Mouse (Mus musculus): ENCODE results near the gene Bbs9.
"Not testable (repeated sequence)": the region's sequence is repeated elsewhere in the genome, so short reads cannot be mapped to it uniquely, and the experiment has no call there.

Bbs9 gene

GRCm38 (mm10) chr9:22475424-22475868 is at the start of gene Bbs9:
TSS of gene Bbs9 (plus strand) at chr9:22475715.
- peak; percentile 99 for DNase-seq (ENCODE audit: low read depth, low spot score)

DNA sequence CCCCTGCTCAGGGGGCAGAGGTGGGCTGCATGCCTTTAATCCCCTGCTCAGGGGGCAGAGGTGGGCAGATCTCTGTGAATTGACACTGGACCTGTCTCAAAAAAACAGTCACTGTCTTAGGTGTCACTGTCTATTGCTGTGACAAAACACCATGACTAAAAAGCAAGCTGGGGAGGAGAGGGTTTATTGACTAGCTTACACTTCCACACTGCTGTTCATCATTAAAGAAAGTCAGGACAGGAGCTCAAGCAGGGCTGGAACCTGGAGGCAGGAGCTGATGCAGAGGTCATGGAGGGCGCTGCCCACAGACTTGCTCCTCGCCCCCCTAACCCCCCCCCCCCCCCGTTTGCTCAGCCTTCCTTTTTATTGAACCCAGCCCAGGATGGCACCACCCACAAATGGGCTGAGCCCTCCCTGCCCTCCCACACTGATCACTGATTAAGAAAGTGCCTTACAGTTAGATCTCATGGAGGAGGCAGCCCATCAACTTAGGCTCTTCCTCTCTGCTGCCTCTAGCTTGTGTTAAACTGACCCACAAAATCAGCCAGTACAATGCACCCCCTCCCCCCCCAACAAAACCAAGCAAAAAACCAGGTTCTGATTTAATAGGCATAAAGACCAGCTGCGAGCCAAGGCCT is 47.4 kb upstream of the Bbs9 start:
- no peak for DNase-seq (ENCODE audit: low read depth, low spot score)

DNA sequence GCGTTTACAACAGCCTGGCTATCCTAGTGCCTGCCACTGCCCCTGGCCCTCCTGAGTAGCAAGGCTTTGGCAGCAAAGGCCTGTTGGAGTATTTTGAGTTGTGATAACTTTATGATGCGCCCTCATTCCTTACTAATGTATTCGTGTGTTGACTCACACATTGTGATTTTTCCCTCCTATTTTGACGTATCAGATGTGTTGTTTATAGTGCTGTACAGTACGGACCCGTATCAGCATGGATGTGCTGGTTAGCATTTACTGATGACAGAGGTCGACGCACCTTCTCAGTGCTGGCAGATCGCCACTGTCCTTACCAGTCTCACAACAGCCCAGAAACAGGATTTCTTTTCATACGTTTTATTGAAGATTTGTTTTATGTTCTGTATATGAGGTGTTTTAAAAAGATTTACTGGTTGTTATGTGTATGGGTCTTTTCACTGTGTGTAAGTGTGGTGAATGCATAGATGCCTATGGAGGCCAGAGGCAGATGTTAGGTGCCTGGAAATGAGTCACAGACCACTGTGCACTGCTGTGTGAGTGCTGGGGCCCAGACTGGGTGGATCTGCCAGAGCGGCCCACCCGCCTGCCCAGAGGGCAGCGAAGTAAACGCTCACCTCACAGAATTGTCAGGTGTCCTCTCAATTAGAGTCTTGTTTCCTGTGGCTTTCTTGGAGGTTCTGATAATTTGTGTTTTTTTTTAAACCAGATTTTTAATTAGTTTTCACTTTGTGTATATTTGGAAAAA is 46.7 kb upstream of the Bbs9 start:
- DNase-seq (ENCODE audit: low read depth, low spot score): no peak

GRCm38 (mm10) chr9:22429533-22430241 is 45.8 kb upstream of the Bbs9 start:
- no peak for DNase-seq (ENCODE audit: low read depth, low spot score)

- no peak for DNase-seq (ENCODE audit: low read depth, low spot score)
Observed at GRCm38 (mm10) chr9:22430315-22430840, 45.1 kb upstream of the Bbs9 start.

- DNase-seq (ENCODE audit: low read depth, low spot score): peak; percentile 41
Observed at GRCm38 (mm10) chr9:22433221-22433620, 42.3 kb upstream of the Bbs9 start.

DNA sequence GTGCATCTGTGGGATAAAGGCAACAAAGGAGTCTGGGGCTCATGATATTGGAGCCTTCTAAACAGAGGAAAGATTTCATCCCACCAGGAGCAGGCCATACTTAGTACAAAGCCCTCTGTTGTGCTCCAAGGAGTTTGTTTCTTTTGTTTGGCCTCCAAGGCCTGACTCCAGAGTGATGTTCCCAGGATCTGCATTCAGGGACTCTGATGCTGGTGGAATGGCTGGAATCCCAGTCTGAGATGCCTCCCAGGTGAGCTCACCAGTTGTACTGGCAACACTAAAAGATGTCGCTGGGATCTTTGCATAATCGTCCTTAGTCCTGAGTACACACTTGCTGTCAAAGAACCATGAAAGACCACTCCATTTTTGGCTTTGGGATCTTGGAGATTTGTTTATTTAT is 41.4 kb upstream of the Bbs9 start:
- no peak for DNase-seq (ENCODE audit: low read depth, low spot score)

- DNase-seq (ENCODE audit: low read depth, low spot score): peak; percentile 17
Observed at GRCm38 (mm10) chr9:22438826-22439225, 36.7 kb upstream of the Bbs9 start.

DNA sequence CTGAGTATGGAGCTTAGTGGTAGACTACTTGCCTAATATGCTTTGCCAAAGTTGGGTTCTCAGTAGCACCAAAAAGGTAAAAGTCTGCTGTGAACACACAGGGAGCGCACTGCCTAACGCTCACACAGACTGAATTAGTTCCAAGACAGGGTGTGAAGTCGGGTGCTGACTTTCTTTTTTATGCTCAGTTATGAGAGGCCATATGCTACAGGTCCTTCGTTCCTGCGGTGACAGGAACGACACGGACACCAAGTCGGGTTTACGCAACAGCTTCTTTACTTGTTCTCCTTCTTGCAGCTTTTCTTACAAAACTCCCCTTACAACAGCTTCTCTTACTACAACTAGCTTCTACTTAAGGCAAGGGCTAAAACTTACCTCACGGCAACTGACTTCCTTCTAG is 32.4 kb upstream of the Bbs9 start:
- no peak for DNase-seq (ENCODE audit: low read depth, low spot score)

DNA sequence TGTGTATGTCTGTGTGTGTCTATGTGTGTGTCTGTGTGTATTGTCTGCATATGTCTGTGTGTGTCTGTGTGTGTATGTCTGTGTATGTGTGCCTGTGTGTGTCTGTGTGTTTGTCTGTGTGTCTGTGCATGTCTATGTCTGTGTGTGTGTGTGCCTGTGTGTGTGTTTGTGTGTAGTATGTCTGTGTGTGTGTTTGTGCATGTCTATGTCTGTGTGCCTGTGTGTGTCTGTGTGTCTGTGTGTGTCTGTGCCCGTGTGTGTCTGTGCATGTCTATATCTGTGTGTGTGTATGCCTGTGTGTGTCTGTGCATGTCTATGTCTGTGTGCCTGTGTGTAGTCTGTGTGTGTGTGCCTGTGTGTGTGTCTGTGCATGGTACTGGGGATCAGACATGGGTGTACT is 30.4 kb upstream of the Bbs9 start:
- DNase-seq (ENCODE audit: low read depth, low spot score): no peak

- DNase-seq (ENCODE audit: low read depth, low spot score): no peak
Observed at GRCm38 (mm10) chr9:22447213-22447612, 28.3 kb upstream of the Bbs9 start.

DNA sequence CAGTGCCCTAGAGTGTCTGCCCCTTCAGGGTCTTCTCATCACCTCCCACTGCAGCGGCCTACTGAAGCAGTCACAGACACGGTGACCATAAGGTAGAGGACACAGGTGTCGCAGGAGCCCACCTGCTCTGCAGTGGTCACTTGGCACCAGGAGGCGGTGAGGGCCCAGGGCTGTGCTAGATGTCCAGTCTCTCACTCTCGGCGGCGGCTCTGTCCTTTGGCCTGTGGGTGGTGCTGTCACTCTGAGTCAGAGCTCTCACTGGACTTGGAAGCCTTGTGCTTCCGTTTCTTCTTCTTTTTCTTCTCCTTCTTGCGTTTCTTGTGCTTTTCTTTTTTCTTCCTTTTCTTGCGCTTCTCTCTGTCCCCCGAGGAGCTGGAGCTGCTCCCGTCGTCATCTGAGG is 27.1 kb upstream of the Bbs9 start:
- no peak for DNase-seq (ENCODE audit: low read depth, low spot score)

DNA sequence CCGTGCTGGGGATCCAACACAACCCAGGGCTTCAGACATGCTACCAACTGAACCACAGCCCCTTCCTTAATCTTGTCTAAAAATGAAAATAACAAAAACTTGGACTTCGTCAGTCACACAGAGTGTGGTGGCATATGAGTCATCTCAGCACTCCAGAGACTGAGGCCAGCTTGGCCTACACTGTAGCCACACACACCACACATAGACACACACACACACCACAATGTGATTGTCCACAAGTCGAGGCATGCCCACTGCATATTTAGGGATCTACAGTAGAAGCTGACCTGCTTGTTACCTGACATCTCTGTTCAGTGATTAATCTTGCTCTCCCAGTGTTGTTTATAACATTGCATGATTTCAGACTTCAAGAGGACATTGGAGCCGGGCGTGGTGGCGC is 26.3 kb upstream of the Bbs9 start:
- no peak for DNase-seq (ENCODE audit: low read depth, low spot score)

- DNase-seq (ENCODE audit: low read depth, low spot score): no peak
Observed at GRCm38 (mm10) chr9:22452697-22453096, 22.8 kb upstream of the Bbs9 start.

DNA sequence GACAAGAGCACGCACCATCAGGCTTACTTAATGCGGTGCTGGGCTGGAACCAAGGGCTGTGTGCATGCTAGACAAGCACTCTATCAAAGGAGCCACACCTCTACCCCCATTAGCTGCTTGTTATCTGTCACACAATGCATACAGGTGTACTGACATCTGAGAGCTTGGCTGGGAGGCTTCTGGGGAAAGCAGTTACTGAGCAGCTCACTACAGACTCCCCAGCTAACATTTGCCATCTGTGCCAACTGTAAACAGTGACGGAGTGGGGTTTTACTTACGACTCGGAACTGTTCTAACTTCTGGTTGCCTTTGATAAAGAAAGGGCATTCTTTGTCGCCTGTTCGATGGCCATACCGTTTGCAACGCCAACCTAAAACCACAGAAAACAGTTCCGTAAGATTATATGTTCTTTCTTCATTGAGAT is 22.0 kb upstream of the Bbs9 start:
- DNase-seq (ENCODE audit: low read depth, low spot score): no peak

- not testable (repeated sequence) for DNase-seq (ENCODE audit: low read depth, low spot score)
Observed at GRCm38 (mm10) chr9:22453990-22454389, 21.5 kb upstream of the Bbs9 start, which contains the start of gene Gm17545. TSS of gene Gm17545 (plus strand) at chr9:22454290.

GRCm38 (mm10) chr9:22455041-22455440 is 20.5 kb upstream of the Bbs9 start:
- no peak for DNase-seq (ENCODE audit: low read depth, low spot score)

- no peak for DNase-seq (ENCODE audit: low read depth, low spot score)
Observed at GRCm38 (mm10) chr9:22457142-22457835, 18.2 kb upstream of the Bbs9 start.

- DNase-seq (ENCODE audit: low read depth, low spot score): no peak
Observed at GRCm38 (mm10) chr9:22461946-22462345, 13.6 kb upstream of the Bbs9 start.

GRCm38 (mm10) chr9:22466212-22466611 is 9.3 kb upstream of the Bbs9 start:
- DNase-seq (ENCODE audit: low read depth, low spot score): no peak

- peak; percentile 29 for DNase-seq (ENCODE audit: low read depth, low spot score)
Observed at GRCm38 (mm10) chr9:22467371-22468169, 7.9 kb upstream of the Bbs9 start.
